Mouse (Mus musculus) spleen, adult 12 weeks (tissue): ENCODE data around the gene Hint2.
A peak's percentile ranks its signal among the peaks of the same experiment; 100 is the strongest.

Experiments used
- DNase-seq: peaks from one replicate; pipeline ENCODE4 v3.0.0; 2022; ENCODE audit warnings: low spot score

Hint2 gene

DNA sequence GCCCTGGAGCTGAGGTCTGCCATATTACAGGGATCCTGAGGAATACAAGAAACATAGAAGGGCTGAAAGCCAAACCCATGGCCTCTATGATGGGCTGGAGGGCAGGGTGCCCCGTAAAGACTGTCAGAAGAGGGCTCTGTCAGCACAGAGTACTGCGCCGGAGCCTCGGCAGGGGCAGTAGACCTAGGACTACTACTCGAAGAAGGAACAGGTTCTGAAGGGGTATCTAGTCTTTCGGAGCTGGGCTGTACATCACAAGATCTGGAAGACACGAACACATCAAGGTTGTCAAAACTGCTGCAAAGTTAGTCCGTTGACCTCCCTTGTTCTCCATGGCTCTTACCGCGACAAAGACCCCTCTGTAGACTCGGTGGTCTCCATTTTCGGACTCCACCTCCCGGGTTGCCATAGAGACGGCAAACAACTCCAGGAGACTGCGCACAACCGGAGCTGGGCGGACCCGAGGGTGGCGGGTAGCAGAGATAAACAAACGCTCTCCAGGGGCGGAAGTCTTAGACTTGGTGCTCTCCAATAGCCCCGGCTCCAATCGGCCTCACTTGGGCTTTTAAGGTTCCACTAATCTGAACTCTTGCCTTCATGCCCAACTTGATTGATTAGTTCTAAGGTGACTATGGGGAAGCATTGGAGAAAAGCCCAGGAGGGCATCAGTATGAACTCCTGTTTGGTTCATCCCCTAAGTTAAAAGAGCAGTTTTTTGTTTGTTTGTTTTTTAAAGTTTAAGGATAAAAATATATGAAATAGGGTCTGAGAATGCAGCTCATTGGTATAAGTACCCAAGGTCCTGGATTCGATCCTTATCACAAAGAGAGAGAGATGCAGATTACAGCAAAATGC is 2.9 kb downstream of the Hint2 start, which contains the start of gene Spag8:
Spag8 (minus strand) TSS at position 434 of the 855 bp plus-strand sequence.
- no peak for DNase-seq

DNA sequence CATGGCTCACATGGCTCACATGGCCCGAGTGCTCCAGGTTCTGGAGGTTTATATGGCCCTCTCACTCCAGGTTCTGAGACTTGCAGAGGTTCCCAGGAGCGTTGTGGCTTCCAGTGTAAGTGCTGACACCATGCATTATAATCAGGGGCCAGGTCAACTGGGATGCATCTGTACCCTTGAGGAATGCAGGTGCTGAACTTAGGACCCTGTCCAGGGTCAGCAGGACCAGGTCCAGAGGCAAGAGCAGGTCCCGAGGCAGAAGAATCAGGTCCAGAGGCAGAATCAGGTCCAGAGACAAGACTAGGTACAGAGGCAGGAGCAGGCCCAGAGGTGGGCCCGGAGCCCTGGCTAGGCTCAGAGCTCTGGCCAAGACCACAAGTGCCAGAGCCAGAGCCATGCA is 3.5 kb downstream of the Hint2 start:
- no peak for DNase-seq

DNA sequence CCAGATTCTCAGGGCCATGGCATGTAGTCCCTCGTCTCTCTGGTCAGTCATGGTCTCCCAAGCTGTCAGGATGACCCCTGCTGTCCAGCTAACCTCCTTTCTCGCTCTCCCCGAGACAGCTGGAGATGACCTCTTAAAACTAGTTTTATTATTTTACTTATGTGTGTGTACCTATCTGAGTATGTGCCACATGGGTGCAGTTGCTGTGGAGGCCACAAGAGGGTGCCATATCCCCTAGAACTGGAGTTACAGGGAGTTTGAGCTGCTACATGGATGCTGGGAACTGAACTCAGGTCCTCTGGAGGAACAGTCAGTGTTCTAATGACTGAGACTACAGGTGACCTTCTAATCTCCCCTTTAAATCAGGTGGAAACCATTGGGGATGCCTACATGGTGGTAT is 6.5 kb downstream of the Hint2 start:
- DNase-seq = no peak

DNA sequence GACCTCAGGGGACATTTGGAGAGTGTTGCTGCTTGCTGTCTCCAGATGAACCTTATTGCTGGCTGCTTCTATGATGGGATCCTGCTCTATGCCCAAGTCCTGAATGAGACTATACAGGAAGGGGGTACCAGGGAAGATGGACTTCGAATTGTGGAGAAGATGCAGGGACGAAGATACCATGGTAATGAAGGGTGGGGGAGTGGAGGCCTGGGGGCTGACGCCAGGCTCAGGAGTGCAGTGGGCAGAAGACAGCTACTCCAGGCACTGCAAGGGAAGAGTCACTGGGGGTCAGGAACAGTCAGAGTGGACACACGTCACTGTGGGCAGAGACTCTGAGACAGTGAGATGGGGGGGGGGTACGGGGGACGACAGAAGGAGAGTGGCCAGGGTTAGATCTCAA is 15.8 kb downstream of the Hint2 start:
- DNase-seq = no peak

DNA sequence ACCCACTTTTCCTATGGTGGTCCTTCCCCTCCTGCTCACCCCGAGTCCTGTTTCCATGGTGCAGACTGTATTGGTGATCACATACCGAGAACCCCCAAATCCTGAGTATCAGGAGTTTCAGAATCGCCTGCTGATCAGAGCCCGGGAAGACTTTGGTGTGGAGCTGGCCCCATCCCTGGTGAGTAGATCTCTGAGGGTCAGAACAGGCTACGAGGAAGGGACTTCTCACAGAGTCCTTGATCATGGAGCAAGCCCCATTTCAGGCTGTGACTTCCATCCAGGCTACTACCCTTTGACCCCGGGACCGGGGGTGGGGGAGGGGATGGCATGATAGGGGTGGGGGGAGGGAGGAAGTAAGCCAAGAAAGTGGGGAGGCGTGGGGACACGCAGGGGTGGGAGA is 16.2 kb downstream of the Hint2 start:
- no peak for DNase-seq

DNA sequence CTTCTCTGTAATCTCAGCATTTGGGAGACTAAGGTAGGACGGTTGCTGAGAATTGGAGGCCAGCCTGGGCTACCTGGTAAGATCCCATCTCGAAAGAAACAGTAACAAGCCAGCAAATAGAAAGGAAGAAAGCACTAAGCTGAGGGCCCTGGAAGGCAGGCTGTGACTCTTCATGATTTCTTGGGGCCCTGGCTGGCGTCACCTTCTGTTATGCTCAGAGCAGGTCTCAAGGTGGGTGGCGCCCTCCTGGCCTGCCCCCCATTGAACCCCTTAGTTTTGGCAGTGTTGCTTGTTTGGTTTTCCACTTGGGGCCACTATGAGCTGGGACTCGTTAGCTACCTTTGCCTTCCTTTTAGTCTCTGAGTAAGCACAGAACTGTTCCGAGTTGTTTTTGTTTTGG is 19.5 kb downstream of the Hint2 start:
- DNase-seq = no peak

DNA sequence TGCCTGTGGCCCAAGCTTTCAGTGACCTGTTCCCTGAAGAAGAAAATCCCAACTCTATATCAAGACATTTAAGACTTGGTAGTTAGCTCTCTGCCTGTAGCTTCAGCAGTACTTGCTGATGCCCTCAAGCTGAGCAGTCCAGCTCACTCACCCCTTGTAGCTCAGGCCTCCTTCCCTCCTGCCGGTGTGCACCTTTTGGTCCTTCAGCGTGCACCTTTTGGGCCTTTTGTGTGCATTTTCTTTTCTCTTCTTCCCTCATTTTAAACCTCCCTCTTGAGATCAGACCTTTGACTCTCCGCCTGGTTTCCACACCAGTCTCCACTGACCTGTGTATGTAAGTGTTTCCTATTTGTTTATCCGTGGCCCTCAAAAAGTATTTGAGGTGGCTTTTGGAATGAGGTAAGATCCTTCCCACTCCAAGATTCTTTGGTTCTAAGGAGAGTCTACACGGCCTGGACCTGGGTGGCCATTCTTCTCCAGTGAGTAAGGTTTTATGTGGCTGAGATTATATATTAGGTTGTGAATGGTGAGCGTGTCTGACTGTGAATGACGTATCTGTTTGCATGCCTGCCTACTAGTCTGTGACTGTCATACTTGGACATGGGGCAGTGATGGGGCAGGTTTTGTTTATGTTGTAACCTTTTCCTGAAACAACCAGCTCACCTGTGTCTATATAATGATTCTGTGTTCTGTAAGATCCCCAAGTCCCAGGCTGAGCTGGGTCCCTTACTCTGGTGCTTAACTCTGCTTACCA is 21.5 kb downstream of the Hint2 start:
- DNase-seq = no peak

DNA sequence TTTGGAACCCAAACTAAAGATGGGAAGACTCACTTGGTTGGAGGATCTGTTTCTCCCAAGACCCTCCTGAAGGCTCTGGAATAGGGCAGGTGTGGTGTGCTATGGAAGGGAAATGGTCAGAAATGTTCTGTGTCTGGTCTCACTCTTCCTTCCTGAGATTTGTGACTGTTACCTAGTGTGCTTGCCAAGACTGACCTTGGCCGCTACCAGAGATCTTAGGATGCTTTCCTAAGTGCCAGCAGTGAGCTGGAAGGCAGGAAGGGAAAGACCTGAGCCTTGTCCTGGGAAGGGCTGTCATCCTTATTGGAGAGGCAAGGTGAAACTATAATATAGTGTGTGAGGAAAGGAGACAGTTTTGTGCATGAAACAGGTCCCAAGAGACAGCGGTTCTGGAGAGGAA is 22.5 kb downstream of the Hint2 start:
- no peak for DNase-seq

DNA sequence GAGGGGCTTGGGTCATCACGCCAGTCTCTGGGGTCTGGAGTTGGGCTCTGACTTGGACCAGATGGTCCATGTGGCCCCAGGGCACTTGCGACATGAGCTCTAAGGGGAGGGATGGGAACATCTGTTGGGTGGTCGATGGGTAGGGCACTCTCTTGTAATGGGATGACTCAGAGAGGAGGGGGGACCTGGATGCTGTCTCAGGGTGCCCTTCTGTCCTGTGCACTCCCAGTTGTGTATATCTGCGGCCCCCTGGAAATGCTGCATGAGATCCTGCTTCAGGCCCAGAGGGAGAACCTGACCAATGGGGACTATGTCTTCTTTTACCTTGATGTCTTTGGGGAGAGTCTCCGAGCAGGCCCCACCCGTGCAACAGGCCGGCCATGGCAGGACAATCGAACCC is 23.0 kb downstream of the Hint2 start:
- no peak for DNase-seq

DNA sequence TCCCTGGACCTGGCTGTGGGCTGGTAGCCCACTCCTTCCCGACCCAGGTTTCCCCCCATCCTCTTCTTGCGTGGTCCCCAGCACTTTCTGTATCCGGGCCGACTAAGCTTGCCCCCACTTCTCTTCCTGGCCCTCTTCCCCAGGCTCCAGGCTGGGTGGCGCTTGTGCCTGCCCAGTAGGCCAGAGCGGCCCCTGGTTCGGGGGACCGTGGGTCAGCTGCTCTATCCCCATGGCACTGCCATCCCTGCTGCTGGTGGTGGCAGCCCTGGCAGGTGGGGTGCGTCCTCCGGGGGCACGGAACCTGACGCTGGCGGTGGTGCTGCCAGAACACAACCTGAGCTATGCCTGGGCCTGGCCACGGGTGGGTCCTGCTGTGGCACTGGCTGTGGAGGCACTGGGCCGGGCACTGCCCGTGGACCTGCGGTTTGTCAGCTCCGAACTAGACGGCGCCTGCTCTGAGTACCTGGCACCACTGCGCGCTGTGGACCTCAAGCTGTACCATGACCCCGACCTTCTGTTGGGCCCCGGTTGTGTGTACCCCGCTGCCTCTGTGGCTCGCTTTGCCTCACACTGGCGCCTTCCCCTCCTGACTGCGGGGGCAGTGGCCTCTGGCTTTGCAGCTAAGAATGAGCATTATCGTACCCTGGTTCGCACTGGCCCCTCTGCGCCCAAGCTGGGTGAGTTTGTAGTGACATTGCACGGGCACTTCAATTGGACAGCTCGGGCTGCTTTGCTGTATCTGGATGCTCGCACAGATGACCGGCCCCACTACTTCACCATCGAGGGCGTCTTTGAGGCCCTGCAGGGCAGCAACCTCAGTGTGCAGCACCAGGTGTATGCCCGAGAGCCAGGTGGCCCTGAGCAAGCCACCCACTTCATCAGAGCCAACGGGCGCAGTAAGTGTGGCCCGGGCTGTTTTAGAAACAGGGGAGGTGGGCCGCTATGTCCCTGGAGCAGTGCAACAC is 24.0 kb downstream of the Hint2 start:
- no peak for DNase-seq

DNA sequence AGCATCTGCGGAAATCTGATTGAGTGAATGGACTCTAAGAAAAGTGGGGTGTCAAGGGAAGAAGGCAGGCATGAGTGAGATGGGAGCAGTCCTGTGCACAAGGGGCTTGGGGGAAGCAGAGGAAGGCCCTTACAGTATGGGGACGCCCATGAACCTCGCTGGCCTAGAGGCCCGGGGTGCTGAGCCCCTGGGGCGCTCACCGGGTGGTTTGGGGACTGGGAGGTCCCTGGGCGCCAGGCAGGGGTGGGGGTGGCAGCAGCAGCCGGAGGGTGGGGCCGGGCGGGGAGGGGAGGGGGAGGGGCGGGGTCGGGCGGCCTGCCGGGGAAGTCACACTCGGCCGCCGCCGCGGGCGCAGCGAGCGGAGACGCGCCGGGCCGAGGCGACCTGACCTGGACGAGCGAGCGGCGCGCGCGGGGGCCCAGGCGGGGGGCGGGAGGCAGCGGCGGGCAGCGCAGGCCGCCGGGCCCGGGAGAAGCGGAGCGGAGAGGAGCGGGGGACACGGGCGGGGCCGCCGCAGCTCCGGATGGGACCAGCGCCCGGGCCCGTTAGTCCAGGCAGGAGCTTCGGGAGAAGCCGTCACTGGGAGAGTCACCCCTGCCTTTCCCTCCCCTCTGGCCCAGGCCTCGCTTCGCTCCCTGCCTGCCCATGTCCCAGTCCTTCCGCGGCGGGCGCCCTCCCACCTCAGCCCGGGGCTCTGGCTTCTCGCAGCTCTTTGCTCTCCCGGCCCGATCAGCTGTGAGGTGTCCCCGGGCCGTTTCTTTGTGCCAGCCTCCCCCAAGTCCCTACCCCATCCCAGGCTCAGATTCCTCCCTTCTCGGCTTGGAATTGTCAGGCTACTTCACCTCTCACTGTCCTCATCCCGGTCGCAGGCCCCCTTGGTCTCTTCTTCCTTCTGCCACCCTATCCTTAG is 25.0 kb downstream of the Hint2 start, which contains the start of gene Npr2:
Npr2 (plus strand) TSS at position 890 of the 910 bp plus-strand sequence.
- DNase-seq = no peak

DNA sequence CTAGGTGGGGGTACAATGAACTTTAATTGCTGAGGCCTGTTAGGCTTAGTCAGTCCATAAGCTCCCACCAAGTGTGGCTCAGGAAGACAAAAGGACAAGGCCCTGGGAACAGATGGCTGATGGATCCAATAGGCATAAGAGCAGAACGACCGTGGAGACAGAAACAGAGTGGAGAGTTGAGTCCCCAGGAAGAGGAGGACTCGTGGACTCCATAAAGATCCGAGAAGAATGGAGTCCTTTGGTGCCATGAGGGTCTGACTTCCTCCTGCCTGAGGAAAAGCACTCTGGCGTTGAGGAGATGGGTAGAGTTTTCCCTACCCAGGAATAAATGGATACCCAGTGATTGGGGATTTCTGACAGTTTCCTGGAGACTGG is 25.6 kb downstream of the Hint2 start:
- DNase-seq = no peak

DNA sequence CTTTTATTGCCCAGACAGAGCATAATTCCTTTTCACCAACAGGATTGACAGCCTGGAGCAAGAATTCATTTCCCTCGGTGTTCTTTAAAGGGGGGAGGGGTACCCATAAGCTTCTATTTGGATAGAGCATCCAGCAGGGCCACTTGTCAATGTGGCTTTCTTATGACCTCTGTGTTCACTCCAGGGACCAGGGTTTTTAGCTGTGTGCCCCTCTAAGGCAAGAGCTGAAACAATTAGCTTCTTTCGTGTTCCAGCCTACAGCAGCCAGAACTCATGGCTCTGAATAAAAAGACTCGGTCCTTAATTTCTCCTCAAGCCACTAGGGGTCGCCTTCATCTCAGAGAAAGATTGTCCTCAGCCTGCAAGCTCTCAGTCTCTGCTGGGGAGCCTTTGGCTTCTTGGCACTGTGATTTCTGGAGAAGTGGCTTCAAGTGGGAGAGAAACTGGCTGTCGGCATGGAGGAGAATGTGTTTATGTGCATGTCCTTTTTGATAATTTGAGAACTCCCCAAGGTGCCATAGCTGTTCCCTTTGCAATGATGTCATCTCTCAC is 26.2 kb downstream of the Hint2 start:
- DNase-seq = peak; percentile 50

DNA sequence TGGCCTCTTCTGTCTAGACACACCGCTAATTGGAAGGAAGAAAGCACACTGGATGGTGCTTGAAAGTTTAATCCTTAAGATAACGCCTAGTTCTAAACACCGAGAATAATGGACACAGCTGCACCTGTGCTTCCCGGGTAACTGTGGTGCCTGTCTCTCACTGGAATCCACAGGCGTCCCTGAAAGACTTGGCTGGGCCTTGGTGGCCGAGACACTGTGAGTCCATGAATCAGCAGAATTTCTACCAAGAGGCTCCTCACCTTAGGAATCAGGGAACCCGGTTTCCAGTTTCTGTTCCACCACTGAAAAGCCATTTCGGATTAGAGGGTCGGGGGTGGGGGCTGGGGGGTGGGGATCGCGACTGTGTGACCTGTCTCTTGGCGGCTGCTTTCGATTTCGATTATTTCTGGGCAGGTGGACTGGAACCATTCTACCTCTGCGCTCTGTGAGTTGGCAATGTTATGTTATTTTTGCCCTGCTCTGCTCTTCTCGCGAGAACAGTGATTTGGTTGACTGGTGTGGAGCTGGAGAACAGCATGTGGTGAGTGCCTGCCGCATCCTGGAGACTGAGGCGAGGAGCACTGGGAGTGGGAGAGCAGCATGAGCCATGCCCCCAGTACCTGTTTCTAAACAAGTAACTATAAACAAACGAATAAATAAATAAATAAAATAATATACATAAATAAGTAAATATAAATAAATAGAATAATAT is 27.0 kb downstream of the Hint2 start:
- no peak for DNase-seq

DNA sequence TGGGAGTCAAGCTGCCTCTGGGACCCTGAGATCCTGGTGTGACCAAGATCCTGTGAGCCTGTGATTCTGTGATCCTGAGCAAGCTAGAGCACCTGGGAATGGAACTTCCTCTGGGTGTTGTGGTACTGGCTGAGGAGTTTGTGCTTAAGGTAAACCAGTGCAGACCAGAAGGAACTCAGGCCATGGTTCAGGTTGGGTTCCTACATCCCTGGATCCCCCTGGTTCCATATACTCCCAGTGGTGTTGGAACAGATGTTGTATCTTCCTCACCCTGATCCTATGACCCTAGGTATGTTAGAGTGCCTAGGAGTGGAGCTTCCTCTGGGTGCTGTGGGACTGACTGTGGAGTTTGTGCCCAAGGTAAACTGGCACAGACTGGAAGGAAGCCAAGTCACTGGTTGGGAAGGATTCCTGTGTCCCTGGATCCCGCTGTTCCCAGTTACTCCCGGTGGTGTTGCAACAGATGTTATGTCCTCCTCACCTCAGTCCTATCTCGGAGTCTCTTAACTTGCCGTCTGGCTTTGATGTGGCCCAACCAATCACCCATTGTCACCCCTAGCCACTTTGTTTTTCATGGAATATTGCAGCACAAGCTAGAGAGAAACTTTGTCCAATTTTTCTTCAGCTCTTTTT is 36.0 kb downstream of the Hint2 start:
- no peak for DNase-seq

DNA sequence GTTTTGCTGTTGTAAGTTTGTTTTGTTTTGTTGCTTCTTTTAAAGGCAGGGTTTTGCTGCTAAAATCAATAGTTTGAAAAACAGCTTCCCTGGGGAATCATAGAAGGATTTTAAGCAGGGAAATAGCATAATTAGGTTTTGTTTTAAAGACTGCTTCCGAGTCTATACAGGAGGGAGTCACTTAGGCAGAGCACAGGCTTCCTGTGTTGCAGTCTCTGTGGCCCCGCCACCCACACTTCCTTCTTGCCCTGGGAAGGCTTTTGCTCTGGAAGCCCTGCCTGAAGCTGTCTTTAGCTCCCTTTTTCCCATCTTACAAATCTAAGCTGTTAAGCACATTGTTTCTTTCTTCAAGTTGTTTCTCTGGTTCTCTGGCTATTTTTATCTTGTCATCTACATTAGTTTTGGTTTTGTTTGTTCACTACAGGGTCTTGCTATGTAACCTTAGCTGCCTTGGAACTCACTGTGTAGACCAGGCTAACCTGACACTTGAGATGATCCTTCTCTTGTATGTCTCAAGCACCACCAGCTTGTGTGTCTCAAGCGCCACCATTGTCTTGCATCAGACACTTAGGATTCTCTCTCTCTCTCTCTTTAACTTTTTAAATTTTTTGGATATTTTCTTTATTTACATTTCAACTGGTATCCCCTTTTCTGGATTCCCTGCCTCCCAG is 43.1 kb downstream of the Hint2 start:
- DNase-seq = no peak

DNA sequence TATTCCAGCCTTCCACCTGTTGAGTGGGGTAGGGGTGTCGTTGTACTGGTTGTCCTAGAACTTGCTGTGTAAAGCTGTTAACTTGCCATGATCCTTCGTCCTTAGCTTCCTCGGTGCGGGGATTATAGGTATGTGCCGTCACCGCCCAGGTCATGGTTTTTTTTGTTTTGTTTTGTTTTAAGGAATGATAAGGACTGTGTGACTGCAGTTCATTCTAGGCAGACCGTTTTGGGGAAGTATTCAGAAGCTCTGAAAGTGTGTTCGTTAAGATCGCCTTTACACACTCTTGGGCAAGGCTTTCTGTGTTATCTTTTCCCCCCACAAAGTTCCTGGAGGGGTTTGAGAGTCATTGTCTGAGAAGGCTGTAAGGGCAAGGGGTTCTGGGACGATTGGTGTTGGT is 43.7 kb downstream of the Hint2 start:
- DNase-seq = no peak

DNA sequence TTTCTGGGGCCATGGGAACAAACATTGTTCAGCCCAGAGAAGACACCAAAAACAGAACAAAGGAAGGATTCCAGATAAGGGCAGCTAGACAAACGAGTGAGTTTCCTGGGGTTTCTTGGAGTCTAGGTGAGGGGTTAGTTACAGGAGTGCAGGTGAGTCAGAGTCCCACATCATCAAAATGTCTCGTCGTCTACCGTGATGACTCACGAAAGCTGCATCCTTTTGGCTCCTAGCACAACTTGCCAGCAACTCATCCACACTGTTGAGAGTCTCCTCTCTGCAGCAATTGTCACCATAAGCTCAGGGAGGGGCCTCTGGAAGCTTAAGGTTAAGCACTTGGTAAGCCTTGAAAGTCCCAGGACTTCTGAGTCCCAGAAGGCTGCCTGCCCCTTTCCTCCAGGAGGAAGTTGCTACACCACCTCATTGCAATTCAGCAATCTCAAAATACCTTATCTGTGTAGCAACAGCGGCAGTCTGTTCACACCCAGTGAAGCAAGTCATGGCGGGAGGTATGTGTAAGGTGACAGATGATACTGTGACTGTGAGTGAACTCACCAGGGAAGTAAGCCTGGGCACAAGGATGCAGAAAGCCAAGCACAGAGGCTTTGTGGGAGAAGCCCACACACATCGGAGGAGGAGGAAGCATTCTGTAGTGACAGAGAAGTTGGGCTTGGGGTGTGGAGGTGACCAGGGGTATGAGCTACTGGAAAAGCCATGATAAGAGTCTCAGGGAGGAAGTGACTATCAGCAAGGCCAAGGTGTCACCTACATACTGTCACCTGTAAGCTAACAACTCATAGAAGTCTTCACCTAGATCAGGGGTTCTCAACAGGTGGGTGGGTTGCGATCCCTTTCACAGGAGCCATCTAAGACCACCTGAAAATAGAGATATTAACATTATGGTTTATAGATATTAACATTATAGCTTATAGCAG is 51.2 kb downstream of the Hint2 start:
- DNase-seq = peak; percentile 44
